Mouse (Mus musculus) liver, embryonic 14.5 days (tissue): ENCODE data around the gene Aak1. TPM values are rescaled to one million over a fixed set of nuclear protein-coding genes. Genes with fewer than 3 reads are reported as not detected.

ENCODE experiments used
- ATAC-seq: fragments of 200-750 bp; cut with Nextera tagmentation; 2 replicates; pipeline ENCODE4 v1.8.0; 2017; ENCODE audit warnings: moderate number of reproducible peaks, mild to moderate bottlenecking, moderate library complexity; ENCODE audit not compliant: insufficient read depth
- DNase-seq, 3 experiments: peaks; one replicate each; pipeline ENCODE4 v3.0.0-alpha.2; 2012 to 2013; ENCODE audit warnings: low read depth in 3 of 3, low spot score in 3 of 3
- H3K27ac ChIP-seq: fragments of 300-500 bp; sonication (generic); 2 replicates; pipeline ENCODE4 v1.5.1; 2014; ENCODE audit warnings: moderate library complexity, mild to moderate bottlenecking, control low read depth, inconsistent platforms
- H3K27me3 ChIP-seq: fragments of 300-500 bp; sonication (generic); 2 replicates; pipeline ENCODE4 v1.6.1; 2014; ENCODE audit warnings: mild to moderate bottlenecking, low read length, moderate library complexity; ENCODE audit not compliant: control insufficient read depth, insufficient read depth
- H3K36me3 ChIP-seq: fragments of 300-500 bp; sonication (generic); replicated peaks from 2 replicates; pipeline ENCODE4 v1.6.1; 2014; ENCODE audit warnings: low read depth; ENCODE audit not compliant: control insufficient read depth, insufficient read depth
- H3K4me1 ChIP-seq, 2 experiments: fragments of 200-500 bp in 1 of 2; fragments of 300-500 bp in 1 of 2; sonication (generic) in 1 of 2; replicated peaks; 2 replicates each; pipeline ENCODE4 v1.6.1; 2012 to 2014; ENCODE audit warnings: antibody characterized with exemption in 1 of 2, inconsistent platforms in 1 of 2, low read length in 1 of 2; ENCODE audit not compliant: control insufficient read depth in 2 of 2, insufficient read depth in 2 of 2
- H3K4me2 ChIP-seq: fragments of 300-500 bp; sonication (generic); 2 replicates; pipeline ENCODE4 v1.6.1; 2014; ENCODE audit warnings: low read depth, mild to moderate bottlenecking, control low read depth, moderate library complexity
- H3K4me3 ChIP-seq, 2 experiments: fragments of 200-500 bp in 1 of 2; fragments of 300-500 bp in 1 of 2; sonication (generic) in 1 of 2; 2 replicates each; pipeline ENCODE4 v1.5.1; 2012 to 2014; ENCODE audit warnings: low read depth in 2 of 2, low read length in 2 of 2, mild to moderate bottlenecking in 2 of 2, control low read depth in 1 of 2, inconsistent platforms in 1 of 2, moderate library complexity in 1 of 2; ENCODE audit not compliant: insufficient read depth in 1 of 2
- H3K9ac ChIP-seq: fragments of 300-500 bp; sonication (generic); replicated peaks from 2 replicates; pipeline ENCODE4 v1.6.1; 2014; ENCODE audit warnings: mild to moderate bottlenecking, control low read depth, moderate library complexity
- H3K9me3 ChIP-seq: fragments of 300-500 bp; sonication (generic); 2 replicates; pipeline ENCODE4 v1.6.1; 2016; ENCODE audit warnings: low read length, mixed read lengths; ENCODE audit not compliant: control insufficient read depth
- CTCF ChIP-seq: IDR thresholded peaks from 2 replicates; pipeline ENCODE4 v1.5.1; 2016; ENCODE audit warnings: antibody characterized with exemption, low read depth, control low read depth
- EP300 ChIP-seq: IDR thresholded peaks from 2 replicates; pipeline ENCODE4 v1.6.1; 2016; ENCODE audit warnings: antibody characterized with exemption, low read depth
- WGBS: fragments of 180-500 bp; shearing (Covaris S2); extraction: QIAGEN DNeasy Blood & Tissue Kit; methylation state at CpG from one replicate; pipeline ENCODE4 v1.1.7; 2014; ENCODE audit not compliant: insufficient replicate concordance; 5-methylcytosine and 5-hydroxymethylcytosine counted together
- polyA plus RNA-seq, 2 experiments: library from polyadenylated mRNA; depleted of rRNA in 1 of 2; stranded (reverse) in 1 of 2; unstranded in 1 of 2; fragments of >200 nt; fragmentation: Nextera tagmentation in 1 of 2; extraction: Ambion mirVana in 1 of 2; gene quantifications; 2 replicates each; pipeline versions ENCODE4 v1.2.1 to v1.2.3; 2012 to 2014

Gene Aak1
- polyA plus RNA-seq, 2 experiments: 2.4 to 4.2 TPM

DNA sequence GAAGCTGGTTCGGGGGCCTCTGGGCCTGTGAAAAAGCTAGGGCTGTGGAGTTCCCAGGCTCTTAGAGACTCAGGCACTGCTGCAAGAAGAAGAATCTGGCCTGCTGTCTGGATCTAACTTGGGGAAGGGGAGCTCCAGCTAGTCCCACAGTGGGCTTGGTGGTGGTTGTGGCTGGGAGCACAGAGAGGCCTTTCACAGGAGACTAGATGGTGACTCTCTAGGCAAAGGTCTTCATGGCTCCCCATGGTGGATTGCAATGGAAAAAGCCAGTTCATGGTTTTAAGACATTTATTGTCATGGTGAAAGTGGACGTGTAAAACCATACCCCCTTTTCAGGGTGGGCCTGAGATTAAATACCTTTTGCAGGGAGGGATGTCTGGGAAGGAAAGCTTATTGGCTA is 10.2 kb upstream of the Aak1 start:
- no peaks in the 10 kb centered on the region for H3K36me3 ChIP-seq
- WGBS: 55% methylated on average over 2 of the region's 2 CpGs
- H3K9ac ChIP-seq: no peak overlapping the region
- H3K4me3 ChIP-seq: no peak overlapping the region
- no peak overlapping the region for H3K27ac ChIP-seq
- DNase-seq: no peak
- H3K4me2 ChIP-seq: no peak overlapping the region
- no peaks in the 10 kb centered on the region for H3K4me1 ChIP-seq
- no peak for ATAC-seq
- H3K27me3 ChIP-seq: no peaks in the 10 kb centered on the region
- no peak for TF ChIP-seq CTCF
- no peak for TF ChIP-seq EP300
- no peaks in the 10 kb centered on the region for H3K9me3 ChIP-seq

DNA sequence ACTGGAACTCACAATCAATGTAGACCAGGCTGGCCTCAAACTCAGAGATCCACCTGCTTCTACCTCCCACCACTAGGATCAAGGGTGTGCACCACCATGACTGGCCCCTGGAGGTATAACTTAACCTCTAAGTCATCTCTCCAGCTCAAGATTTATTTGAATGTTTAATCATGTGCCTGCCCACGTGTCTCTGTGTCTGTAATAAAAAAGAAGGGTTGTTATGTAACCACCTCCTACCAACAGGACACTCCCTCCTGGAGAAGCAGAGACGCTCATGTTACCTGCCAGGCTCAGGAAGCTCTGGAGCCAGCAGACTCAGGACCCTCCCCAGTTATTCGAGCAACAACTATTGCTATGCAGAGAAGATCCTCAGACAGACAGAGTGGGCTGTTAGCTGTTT is 7.4 kb upstream of the Aak1 start:
- no peaks in the 10 kb centered on the region for H3K36me3 ChIP-seq
- WGBS: 49% methylated on average over 3 of the region's 3 CpGs
- H3K9me3 ChIP-seq: no peaks in the 10 kb centered on the region
- DNase-seq (no peak), ATAC-seq (no peak)
- H3K4me3 ChIP-seq: no peak overlapping the region
- H3K27me3 ChIP-seq: no peaks in the 10 kb centered on the region
- no peaks in the 10 kb centered on the region for H3K4me1 ChIP-seq
- H3K9ac ChIP-seq: no peak overlapping the region
- TF ChIP-seq CTCF (no peak), EP300 (no peak)
- no peak overlapping the region for H3K27ac ChIP-seq
- no peak overlapping the region for H3K4me2 ChIP-seq

DNA sequence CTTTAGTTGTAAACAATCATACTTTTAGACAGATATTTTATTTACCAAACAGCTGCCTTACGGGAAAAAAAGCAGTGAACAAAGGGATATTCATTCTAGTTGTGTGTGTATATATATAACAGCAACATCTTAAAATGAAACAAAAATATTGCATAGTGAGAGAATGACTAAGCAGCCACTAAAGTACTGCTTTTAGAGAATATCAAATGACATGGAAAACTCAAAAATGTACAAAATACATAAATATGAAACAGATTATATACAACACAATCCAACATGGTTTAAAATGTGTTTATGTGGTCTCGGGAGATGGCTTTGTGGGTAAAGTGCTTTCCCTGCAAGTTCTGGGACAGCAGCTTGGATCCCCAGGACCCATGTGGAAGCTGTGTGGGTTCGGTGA is 5.7 kb upstream of the Aak1 start:
- Histone ChIP-seq H3K27ac (no peak overlapping the region), H3K4me1 (peaks cover 3 to 4% of the 10 kb centered on the region in 2 experiments; a peak in 3 of 4 replicates), H3K9ac (no peak overlapping the region), H3K4me3 (no peak overlapping the region), H3K4me2 (no peak overlapping the region), H3K27me3 (no peaks in the 10 kb centered on the region), H3K9me3 (no peaks in the 10 kb centered on the region), H3K36me3 (no peaks in the 10 kb centered on the region)
- ATAC-seq (no peak), DNase-seq (no peak)
- no peak for TF ChIP-seq EP300
- no peak for TF ChIP-seq CTCF
- 42% methylated on average over 3 of the region's 3 CpGs for WGBS

- Histone ChIP-seq H3K9ac (no peak overlapping the region), H3K4me3 (no peak overlapping the region), H3K27ac (no peak overlapping the region), H3K4me1 (peaks cover 12 to 17% of the 10 kb centered on the region in 2 experiments), H3K4me2 (no peak overlapping the region), H3K36me3 (no peaks in the 10 kb centered on the region), H3K27me3 (no peaks in the 10 kb centered on the region), H3K9me3 (no peaks in the 10 kb centered on the region)
- TF ChIP-seq CTCF (no peak), EP300 (no peak)
- WGBS: 63% methylated on average over 4 of the region's 4 CpGs
- DNase-seq (no peak), ATAC-seq (no peak)
Observed at GRCm38 (mm10) chr6:86846467-86846866, 2.9 kb upstream of the Aak1 start.

GRCm38 (mm10) chr6:86847816-86848215 is 1.5 kb upstream of the Aak1 start:
- no peak for ATAC-seq
- peaks cover 19 to 23% of the 10 kb centered on the region in 2 experiments for H3K4me1 ChIP-seq
- H3K27ac ChIP-seq: no peak overlapping the region
- no peak overlapping the region for H3K9ac ChIP-seq
- 79% methylated on average over 8 of the region's 8 CpGs for WGBS
- H3K27me3 ChIP-seq: no peaks in the 10 kb centered on the region
- peak overlapping the region; percentile 82 for H3K4me2 ChIP-seq
- H3K4me3 ChIP-seq: no peak overlapping the region; a peak in 1 of 4 replicates
- no peaks in the 10 kb centered on the region for H3K9me3 ChIP-seq
- DNase-seq: no peak
- no peaks in the 10 kb centered on the region for H3K36me3 ChIP-seq
- TF ChIP-seq CTCF (no peak), EP300 (no peak)
